Mouse (Mus musculus) lung, embryonic 16.5 days (tissue): ENCODE data around the gene Gsx1. TPM values are rescaled to one million over a fixed set of nuclear protein-coding genes. Genes with fewer than 3 reads are reported as not detected.

Source experiments
- polyA plus RNA-seq: library from polyadenylated mRNA; unstranded; fragments of >200 nt; fragmentation: Nextera tagmentation; extraction: Ambion mirVana; gene quantifications from 2 replicates; pipeline ENCODE4 v1.2.1, GENCODE M21; 2015

Gene Gsx1
- polyA plus RNA-seq, 1 experiment from 2014 or later, result not detected

Other genes starting within 250 kb of the Gsx1 start
- gene Gtf3a, start 240.0 kb upstream of the Gsx1 start, polyA plus RNA-seq, result 118 and 121 TPM in 2 replicates
- gene Mtif3, start 224.9 kb upstream of the Gsx1 start, polyA plus RNA-seq, result 20.2 and 21.0 TPM in 2 replicates
- 19.7 and 19.8 TPM in 2 replicates for gene Lnx2, start 112.1 kb upstream of the Gsx1 start, polyA plus RNA-seq
- gene Polr1d, start 111.6 kb upstream of the Gsx1 start, polyA plus RNA-seq, result 118 and 120 TPM in 2 replicates
- not detected in 2 replicates for gene Pdx1, start 81.3 kb downstream of the Gsx1 start, polyA plus RNA-seq
- gene Cdx2, start 118.6 kb downstream of the Gsx1 start, polyA plus RNA-seq, result 0.09 TPM in 1 of 2 replicates, not detected in the other
- gene Urad, start 133.7 kb downstream of the Gsx1 start, polyA plus RNA-seq, result not detected in 2 replicates
- 0.18 and 0.20 TPM in 2 replicates for gene Flt3, start 211.8 kb downstream of the Gsx1 start, polyA plus RNA-seq
- 71.6 and 75.6 TPM in 2 replicates for gene Pan3, start 241.5 kb downstream of the Gsx1 start, polyA plus RNA-seq